Mouse (Mus musculus): ENCODE measurements at regions not wholly inside any gene's neighbourhood (a gene's known extent, or its start where the extent isn't known, plus 50 kb on each side); places are given as distances from the start of the nearest gene placed in this dataset.

- no peak for ATAC-seq (replicated peaks; ENCODE audit: insufficient number of reproducible peaks, low FRiP score, low TSS enrichment, poor library complexity, severe bottlenecking)
Observed at GRCm38 (mm10) chr3:17896756-17897155, 51.5 kb upstream of the Cypt12 start.

Data from monocyte, adult 5-6 weeks (primary cell).